Mouse (Mus musculus): ENCODE data around the gene Ggt1. TPM values are rescaled to one million over a fixed set of nuclear protein-coding genes. Genes with fewer than 3 reads are reported as not detected.
A peak's percentile ranks its signal among the peaks of the same experiment; 100 is the strongest.
"Not testable (repeated sequence)": the region's sequence is repeated elsewhere in the genome, so short reads cannot be mapped to it uniquely, and the experiment has no call there.

The Ggt1 gene
- polyA plus RNA-seq, 1 experiment = 1.8 TPM

DNA sequence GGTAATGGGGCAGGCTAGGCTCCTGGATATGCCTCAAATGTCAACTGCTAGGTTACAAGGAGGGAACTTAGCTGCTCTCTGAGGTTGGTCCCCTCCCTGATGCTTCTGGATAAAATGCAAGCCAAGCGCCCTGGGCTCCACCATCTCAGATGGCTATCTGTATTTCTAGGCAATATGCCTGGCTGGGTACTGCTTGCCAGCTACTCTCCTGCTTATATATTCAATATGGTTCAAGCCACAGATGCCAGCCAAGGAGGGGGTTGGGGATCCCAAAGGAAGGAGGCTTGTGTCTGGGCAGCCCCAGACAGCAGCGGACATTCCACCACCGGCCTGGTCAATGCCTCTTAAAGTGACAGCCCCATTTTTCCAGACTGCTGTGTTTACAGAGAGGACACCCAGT lies 2.9 kb upstream of the Ggt1 start:
- TF ChIP-seq POLR2A (IDR thresholded peaks at IDR 0.05; ENCODE audit: borderline replicate concordance, extremely low read depth, low read depth, low read length) (no peak), CTCF (IDR thresholded peaks at IDR 0.05; ENCODE audit: insufficient read depth, low read length) (no peak)
- Histone ChIP-seq H3K4me3 (replicated peaks; ENCODE audit: extremely low read depth, low read depth, low read length) (no peak overlapping the region), H3K4me1 (ENCODE audit: control insufficient read depth, insufficient read depth, low read length) (peaks cover 7% of the 10 kb centered on the region)
- DNase-seq = no peak
- 53% methylated on average over 3 of the region's 3 CpGs for WGBS

DNA sequence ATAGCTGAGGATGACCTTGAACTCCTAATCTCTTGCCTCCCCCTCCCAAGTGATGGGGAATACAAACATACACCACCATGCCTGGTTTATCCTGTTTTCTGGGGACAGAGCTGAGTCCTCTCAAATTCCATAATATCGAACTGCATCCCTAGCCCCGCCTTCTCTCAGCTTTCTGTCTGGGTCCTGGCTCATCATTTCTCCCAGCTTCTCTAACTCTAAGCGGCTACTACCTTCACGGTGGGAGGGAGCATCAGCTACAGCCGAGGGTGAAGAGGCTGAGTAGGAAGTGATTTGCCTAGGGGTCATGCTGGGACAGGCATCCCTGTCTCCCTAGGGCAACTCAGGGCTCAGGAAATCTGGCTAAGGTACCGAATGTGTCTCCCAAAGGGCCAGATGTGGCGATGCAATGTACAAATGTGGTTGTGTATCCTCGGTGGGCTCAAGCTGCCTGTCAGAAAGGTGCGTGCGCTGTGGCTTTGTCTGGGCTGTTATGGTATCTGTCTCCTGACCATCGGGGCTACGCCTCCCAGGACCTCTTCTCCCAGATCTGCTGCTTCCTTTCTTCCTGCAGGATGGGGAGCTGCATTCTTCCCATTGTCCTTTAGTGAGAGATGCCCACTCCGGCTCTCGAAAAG lies 2.2 kb upstream of the Ggt1 start:
- no peak for DNase-seq
- no peak overlapping the region for H3K4me3 ChIP-seq (replicated peaks; ENCODE audit: extremely low read depth, low read depth, low read length)
- no peak for TF ChIP-seq POLR2A (IDR thresholded peaks at IDR 0.05; ENCODE audit: borderline replicate concordance, extremely low read depth, low read depth, low read length)
- TF ChIP-seq CTCF (IDR thresholded peaks at IDR 0.05; ENCODE audit: insufficient read depth, low read length) = no peak
- H3K4me1 ChIP-seq (ENCODE audit: control insufficient read depth, insufficient read depth, low read length) = peaks cover 7% of the 10 kb centered on the region
- WGBS = 10% methylated on average over 14 of the region's 14 CpGs

DNA sequence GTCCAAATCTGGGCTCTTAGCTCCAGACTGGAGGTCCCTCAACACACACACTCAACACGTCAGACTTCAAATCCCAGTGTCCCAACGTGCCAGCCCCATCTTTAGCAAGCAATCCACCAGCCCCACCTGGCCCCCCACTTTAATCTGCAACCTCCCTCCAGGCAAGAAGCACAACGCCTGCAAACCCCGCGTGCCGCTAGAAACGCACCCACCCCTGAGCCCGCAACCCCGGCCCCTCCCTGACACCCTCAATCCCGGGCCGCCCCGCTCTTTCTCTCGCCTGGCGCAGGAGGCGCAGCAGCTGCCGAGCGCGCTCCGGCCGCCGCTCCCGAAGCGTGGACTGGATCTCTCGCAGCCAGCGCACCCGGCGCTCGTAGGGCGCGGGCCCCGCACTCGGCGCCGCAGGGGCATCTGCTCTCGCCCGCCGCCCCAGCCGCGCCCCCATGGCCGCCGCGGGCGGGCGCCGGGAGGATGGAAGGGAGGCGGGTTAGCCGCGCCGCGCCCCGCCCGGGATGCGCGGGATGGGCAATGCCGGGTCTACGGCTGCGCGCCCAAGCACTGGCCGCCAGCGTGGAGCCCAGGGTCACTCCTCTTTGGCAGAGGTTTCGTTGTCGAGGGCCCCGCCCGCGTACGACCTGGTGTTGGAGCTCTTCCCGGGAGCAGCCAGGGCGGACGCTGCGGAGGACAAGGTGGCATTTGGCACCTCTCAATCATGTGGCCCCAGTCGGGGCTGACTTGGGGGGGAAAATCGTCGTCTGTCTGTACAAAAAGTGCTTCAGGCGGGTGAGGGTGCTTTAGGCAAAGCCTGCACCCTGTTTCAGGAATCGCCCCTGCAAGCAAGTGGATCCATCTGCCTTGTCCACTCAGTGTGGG lies 1.5 kb upstream of the Ggt1 start, which contains the start of gene Lrrc75b:
Gene Lrrc75b (minus strand): TSS at position 655 of the 873 bp plus-strand sequence.
- WGBS = 1% methylated on average over 74 of the region's 75 CpGs
- Histone ChIP-seq H3K4me3 (replicated peaks; ENCODE audit: extremely low read depth, low read depth, low read length) (peak within 1 kb of the TSS; percentile 8), H3K4me1 (ENCODE audit: control insufficient read depth, insufficient read depth, low read length) (peaks cover 7% of the 10 kb centered on the region)
- no peak for TF ChIP-seq POLR2A (IDR thresholded peaks at IDR 0.05; ENCODE audit: borderline replicate concordance, extremely low read depth, low read depth, low read length)
- no peak for TF ChIP-seq CTCF (IDR thresholded peaks at IDR 0.05; ENCODE audit: insufficient read depth, low read length)
- DNase-seq = peak; percentile 30

DNA sequence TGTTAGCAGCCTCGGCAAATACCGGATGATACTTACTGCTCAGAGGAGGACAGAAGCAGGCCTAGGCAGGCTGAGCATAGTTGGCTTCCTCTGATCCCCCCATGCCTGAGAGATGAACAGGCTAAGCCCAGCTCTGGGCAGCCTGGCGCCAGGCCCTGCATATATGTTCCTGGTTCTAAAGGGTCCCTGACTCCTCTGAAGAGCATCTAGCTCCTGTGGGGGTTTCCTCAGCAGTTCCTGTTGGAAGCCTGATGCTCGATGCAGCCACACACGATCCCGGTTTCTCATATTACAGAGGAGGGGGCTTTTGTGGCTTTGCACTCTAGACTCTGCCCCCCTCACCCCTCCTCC lies 880 bp upstream of the Ggt1 start:
- no peak overlapping the region for H3K4me3 ChIP-seq (replicated peaks; ENCODE audit: extremely low read depth, low read depth, low read length)
- WGBS = 27% methylated on average over 6 of the region's 6 CpGs
- peaks cover 7% of the 10 kb centered on the region for H3K4me1 ChIP-seq (ENCODE audit: control insufficient read depth, insufficient read depth, low read length)
- TF ChIP-seq POLR2A (IDR thresholded peaks at IDR 0.05; ENCODE audit: borderline replicate concordance, extremely low read depth, low read depth, low read length) = no peak
- TF ChIP-seq CTCF (IDR thresholded peaks at IDR 0.05; ENCODE audit: insufficient read depth, low read length) = no peak
- no peak for DNase-seq

DNA sequence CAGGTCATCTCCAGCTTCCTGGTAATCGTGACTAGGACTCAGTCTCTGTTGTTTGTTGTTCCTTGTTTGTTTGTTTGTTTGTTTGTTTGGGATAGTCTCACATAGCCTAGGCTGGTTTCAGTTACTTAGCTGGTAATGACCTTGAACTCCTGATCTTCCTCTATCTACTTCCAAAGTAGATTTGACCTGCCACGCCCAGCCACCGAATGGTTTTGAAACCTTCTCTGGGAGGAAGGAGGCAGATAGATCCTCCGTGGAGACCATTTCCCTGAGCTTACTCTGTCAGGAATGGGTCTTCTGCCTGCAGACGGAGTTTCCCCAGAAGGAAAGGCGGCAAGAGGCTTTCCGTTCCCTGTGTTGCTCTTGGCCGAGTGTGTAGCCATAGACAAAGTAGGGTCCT lies 1.2 kb downstream of the Ggt1 start:
- Histone ChIP-seq H3K4me1 (ENCODE audit: control insufficient read depth, insufficient read depth, low read length) (peaks cover 7% of the 10 kb centered on the region), H3K4me3 (replicated peaks; ENCODE audit: extremely low read depth, low read depth, low read length) (no peak overlapping the region)
- DNase-seq = no peak
- no peak for TF ChIP-seq CTCF (IDR thresholded peaks at IDR 0.05; ENCODE audit: insufficient read depth, low read length)
- TF ChIP-seq POLR2A (IDR thresholded peaks at IDR 0.05; ENCODE audit: borderline replicate concordance, extremely low read depth, low read depth, low read length) = no peak
- WGBS = 82% methylated on average over 8 of the region's 8 CpGs

DNA sequence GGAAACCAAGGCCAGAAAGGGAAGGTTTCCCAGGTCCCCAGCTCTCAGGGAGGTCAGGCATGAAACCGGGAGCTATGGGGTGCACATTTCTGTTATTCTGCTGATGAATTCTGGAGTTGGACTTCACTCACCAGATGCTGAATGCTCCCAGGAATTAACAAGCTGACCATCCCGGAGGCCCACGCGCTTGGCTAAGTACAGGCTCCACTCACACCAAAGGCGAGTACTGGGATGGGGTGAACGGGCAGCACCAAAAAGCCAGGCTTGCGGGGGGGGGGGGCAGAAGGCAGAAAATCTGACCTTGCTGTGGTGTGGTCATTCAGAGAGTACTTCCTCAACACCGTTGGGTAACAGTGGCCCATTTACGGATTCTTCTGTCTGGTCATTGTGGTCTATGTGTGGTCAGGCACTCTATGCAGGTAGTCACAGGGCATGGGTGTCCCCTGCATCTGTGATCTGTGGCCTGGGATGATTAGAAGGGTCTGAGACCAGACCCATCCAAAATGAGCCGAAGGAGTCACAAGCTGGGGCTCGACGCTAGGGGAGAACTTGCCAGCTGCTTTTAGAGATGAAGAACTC lies 3.4 kb downstream of the Ggt1 start:
- DNase-seq = no peak
- TF ChIP-seq POLR2A (IDR thresholded peaks at IDR 0.05; ENCODE audit: borderline replicate concordance, extremely low read depth, low read depth, low read length) (no peak), CTCF (IDR thresholded peaks at IDR 0.05; ENCODE audit: insufficient read depth, low read length) (no peak)
- 69% methylated on average over 12 of the region's 12 CpGs for WGBS
- Histone ChIP-seq H3K4me3 (replicated peaks; ENCODE audit: extremely low read depth, low read depth, low read length) (no peak overlapping the region), H3K4me1 (ENCODE audit: control insufficient read depth, insufficient read depth, low read length) (peaks cover 3% of the 10 kb centered on the region)

DNA sequence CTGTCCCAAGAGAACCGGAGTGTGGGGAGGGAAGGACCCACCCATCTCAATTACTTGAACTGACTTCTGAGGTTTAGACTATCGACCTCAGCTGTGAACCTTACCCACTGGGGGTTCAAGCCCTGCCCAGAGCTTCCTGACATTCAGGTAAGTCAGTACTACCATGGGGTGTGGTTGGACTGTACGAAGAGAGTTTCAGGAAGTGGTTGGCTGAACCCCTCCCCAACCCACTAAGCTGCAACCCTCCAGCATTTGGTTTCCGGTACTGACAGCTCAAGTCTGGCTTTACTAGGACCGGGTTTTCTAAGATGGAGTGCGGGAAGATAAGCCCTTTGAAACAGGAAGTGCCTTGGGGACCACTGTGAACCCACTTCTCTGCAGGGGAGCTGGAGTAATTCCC lies 4.0 kb downstream of the Ggt1 start:
- DNase-seq = no peak
- 45% methylated on average over 6 of the region's 6 CpGs for WGBS
- Histone ChIP-seq H3K4me3 (replicated peaks; ENCODE audit: extremely low read depth, low read depth, low read length) (no peak overlapping the region), H3K4me1 (ENCODE audit: control insufficient read depth, insufficient read depth, low read length) (no peaks in the 10 kb centered on the region; the same call in 1 of the 2 replicates)
- TF ChIP-seq POLR2A (IDR thresholded peaks at IDR 0.05; ENCODE audit: borderline replicate concordance, extremely low read depth, low read depth, low read length) (no peak), CTCF (IDR thresholded peaks at IDR 0.05; ENCODE audit: insufficient read depth, low read length) (no peak)

DNA sequence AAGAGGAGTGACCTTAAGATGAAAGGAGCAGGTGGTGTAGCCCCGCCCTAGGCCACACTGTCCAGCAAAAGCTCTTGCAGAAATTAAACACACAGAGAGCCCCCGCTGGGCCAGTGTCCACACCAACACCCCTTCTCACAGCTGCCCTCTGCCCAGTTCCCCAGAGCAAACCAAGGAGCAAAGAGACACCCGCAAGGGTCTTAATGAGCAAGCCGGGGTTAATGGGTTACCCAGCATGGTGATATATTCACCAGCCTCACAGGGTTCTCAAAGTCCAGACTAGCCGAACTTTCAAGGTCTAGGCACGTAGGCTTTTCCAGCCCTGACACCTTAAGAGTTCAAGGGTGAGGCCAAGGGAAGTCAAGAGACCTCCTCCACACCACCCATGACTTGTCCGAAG lies 4.5 kb downstream of the Ggt1 start:
- H3K4me1 ChIP-seq (ENCODE audit: control insufficient read depth, insufficient read depth, low read length) = no peaks in the 10 kb centered on the region
- 70% methylated on average over 7 of the region's 7 CpGs for WGBS
- no peak overlapping the region for H3K4me3 ChIP-seq (replicated peaks; ENCODE audit: extremely low read depth, low read depth, low read length)
- DNase-seq = no peak
- TF ChIP-seq POLR2A (IDR thresholded peaks at IDR 0.05; ENCODE audit: borderline replicate concordance, extremely low read depth, low read depth, low read length) (no peak), CTCF (IDR thresholded peaks at IDR 0.05; ENCODE audit: insufficient read depth, low read length) (no peak)

DNA sequence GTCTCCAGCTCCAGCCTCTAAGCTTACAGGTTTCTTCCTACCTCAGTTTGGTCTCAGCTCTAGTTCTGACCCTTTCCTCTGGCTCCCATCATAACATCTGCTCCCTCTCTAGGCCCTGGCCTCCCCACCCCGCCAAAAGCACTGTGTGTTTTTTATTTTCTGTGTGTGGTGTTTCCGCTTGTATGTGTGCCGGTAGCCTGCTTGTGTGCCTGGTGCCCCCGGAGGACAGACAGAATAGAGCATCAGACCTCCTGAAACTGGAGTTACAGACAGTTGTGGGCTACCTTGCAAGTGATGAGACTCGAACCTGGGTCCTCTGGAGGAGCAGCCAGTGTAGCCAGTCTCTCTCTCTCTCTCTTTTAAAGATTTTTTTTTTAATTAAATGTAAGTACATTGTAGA lies 4.9 kb downstream of the Ggt1 start:
- DNase-seq = no peak
- no peak for TF ChIP-seq POLR2A (IDR thresholded peaks at IDR 0.05; ENCODE audit: borderline replicate concordance, extremely low read depth, low read depth, low read length)
- no peak for TF ChIP-seq CTCF (IDR thresholded peaks at IDR 0.05; ENCODE audit: insufficient read depth, low read length)
- no peaks in the 10 kb centered on the region for H3K4me1 ChIP-seq (ENCODE audit: control insufficient read depth, insufficient read depth, low read length)
- H3K4me3 ChIP-seq (replicated peaks; ENCODE audit: extremely low read depth, low read depth, low read length) = no peak overlapping the region
- WGBS = 77% methylated on average over 5 of the region's 5 CpGs

DNA sequence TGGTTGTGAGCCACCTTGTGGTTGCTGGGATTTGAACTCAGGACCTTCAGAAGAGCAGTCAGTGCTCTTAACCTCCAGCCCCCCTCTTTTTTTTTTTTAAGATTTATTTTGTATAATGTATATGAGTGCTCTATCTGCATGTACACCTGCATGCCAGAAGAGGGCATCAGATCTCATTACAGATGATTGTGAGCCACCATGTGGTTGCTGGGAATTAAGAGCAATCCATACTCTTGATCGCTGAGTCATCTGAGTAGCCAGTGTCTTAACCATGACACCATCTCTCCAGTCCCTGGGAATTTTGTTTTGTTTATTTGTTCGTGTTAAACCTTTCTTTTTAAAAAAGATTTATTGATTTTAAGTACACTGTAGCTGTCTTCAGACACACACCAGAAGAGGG lies 5.4 kb downstream of the Ggt1 start:
- H3K4me3 ChIP-seq (replicated peaks; ENCODE audit: extremely low read depth, low read depth, low read length); H3K4me1 ChIP-seq (ENCODE audit: control insufficient read depth, insufficient read depth, low read length); DNase-seq: not testable (repeated sequence)
- 73% methylated on average over 2 of the region's 2 CpGs for WGBS
